Mouse (Mus musculus) kidney, adult 11 months (tissue): ENCODE measurements around the gene Pde4b.
A peak's percentile ranks its signal among the peaks of the same experiment; 100 is the strongest.

ENCODE experiments used
- DNase-seq: peaks from one replicate; pipeline ENCODE4 v3.0.0; 2022

The Pde4b gene

DNA sequence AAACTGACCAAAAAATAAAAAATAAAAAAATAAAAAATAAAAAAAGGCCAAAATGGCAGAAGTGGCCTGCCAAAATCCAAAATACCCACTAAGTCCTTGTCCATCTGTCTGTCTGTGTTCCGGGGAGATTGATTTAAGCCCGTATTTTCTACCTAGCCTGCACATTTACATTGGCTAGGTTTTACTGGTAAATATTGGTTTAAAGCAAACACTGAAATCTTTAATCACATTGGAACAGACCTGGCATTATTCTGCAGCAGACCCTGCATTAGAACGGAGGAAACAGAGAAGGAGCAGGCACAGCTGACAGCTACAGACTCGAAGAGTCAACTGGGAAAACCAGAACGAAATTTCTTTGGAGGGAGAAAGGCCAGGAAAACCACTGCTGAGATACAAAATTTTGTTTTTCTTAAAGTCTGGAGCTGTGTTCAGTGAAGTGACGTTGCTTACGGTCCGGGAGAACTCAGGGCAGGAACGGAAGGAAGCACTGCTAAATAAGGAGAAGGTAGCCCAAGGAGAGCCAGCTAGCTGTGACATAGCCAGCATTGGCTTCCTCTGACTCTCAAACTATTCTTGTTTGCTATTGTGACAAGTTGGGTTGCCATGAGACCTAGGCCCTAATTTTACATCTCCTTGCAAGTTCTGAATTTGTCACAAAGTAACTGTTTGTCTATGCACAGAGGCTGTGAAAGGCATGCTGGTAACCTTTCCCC, 470.3 kb downstream of the Pde4b start:
- DNase-seq = no peak

DNA sequence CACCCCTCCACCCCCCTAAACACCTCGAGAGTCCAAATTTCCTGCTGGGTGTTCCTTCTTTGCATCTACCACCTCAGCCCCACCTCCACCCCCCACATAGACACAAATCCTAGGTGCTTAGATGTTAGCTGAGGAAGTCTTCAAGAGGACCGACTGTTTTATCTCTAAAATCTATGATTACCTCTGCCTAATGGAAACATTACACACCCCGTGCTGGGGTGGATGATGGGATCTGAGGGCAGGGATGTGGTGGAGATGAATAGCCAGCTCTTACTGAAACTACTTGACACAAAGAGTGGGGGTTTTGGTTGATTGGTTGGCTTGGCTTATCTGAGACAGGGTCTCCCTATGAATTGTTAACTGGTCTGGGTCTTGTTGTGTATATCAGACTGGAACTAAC, 471.0 kb downstream of the Pde4b start:
- DNase-seq = no peak

DNA sequence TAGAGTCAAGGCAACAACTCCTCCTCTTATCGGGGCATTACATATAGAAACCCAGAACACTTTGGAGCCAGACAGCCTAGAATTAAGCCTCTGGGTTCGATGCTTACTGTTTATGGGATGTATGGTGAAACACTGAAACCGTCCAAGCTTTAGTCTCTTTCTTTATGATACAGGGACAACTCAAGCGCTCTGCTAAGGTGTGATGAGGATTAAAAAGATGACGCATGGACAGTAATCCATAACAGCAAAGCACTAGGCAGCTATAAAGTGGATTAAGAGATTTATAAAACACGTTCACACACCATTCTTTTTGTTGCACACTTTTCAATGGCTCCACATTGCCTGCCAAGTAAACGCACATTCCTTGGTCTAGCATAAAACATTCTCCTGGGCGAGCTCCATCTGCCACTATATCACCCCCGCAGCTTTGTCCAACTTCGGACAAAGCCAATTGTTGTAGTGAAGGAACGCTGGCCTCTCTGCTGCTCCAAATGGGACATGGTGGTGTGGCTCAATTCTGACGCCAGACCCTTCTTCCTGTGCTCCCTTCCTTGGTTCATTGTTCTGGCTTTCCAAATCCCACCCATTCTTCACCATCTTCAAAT, 473.4 kb downstream of the Pde4b start:
- no peak for DNase-seq

DNA sequence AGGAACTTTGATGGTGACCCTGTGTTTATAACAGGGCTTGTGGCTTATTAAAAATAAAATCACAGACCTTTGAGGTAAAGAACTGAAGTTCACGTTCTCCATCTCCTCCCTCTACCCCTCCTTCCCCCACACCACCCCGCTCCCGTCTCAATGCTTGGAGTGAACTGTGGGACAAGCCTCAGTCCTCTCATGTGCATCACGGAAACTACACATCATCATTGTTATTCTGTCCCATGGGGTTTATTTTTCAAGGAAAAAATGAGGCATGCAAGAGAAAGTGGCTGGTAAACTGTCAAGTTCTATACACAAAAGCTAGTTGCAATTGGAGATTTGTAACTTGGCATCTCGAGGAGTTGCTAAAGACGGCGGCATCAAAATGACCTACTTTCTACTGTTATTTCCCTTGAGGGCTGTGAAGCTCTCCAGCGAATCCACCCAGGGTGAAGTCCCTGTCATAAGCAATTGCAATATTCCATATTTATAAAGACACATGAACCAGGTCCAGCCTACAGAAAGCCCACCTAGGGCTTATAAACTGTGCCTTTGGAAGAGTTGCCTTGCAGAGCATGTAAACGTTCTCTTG, 476.0 kb downstream of the Pde4b start:
- DNase-seq = no peak

DNA sequence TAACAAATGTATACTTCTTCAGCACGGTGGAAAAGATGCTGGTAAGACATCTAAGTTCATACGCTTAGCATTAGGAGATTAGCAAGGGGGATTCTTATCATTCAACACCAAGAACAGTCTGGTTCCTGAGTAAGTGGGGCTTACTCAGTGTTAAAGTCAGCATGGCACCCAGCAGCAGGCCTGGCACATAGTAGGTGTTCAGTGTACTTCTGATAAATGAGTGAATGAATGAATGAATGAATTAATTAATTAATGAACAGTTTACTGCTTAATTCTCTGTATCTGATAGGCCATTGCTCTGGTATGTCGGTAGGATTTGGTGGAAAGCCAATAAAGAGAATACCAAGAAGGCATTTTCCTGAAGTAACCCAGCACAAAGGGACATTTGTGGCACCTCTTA, 476.9 kb downstream of the Pde4b start:
- DNase-seq = no peak

DNA sequence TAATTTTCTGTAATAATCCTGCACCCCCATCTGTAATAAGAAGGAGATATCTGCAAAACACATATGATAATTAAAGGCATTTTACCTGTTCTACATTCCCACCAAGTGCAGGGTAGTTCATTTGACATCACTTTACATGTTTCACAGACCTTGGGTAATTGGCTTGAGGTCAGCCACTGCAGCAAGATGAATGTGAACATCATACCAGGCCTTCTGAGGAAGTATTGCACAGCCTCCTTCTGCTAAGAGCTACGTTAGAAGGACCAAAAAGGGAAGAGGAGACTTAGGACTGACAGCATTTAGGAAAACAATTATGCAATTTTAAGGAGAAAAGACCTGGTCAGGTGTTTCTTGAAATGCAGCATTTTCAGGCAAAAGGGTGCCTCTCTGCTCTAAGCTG, 479.1 kb downstream of the Pde4b start:
- no peak for DNase-seq

DNA sequence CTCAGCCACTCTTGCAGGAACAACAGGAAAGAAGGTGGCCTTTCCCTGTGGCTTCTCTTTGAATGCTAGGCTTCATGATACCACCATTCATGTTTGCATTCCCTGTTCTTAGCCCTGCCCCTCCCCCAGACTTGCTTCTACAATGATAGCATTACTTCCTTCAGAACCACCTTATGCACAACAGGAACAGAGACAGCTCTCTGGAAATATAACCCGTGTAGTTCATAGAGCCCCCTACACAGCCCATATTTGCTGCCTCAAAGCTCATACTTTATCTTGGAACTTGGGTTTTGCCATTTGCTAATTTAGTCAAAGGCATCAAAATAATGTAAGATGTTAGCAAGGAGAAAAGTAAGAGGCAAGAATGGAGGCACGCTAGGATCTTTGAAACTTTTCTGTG, 479.8 kb downstream of the Pde4b start:
- no peak for DNase-seq

DNA sequence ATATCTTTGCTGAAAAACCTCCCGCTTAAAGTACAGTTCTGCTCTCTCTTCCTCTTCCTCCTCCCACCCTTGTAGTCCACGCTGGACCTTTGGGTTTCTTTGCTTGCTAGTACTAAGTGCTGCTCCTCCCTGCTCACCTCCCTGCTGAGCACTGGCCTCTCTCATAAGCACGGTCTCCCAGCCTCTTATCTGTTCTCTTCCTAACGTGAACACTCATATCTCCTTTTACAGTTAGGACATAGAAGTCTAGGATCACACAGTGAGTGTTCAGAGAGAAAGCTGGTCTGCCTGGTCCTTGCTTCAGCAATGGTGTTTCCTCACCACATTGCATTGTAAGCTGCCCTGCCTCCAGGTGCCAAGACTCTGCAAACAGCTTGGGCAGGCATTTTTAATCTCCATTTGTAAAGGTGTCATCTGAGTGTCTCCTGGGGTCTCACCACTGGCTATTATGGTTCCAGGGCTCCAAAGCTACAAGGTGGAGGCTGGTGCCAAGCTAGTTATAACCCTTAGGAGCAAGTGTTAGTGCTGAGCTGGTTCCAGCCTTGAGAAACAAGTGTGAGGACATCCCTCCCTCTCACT, 480.4 kb downstream of the Pde4b start:
- no peak for DNase-seq

DNA sequence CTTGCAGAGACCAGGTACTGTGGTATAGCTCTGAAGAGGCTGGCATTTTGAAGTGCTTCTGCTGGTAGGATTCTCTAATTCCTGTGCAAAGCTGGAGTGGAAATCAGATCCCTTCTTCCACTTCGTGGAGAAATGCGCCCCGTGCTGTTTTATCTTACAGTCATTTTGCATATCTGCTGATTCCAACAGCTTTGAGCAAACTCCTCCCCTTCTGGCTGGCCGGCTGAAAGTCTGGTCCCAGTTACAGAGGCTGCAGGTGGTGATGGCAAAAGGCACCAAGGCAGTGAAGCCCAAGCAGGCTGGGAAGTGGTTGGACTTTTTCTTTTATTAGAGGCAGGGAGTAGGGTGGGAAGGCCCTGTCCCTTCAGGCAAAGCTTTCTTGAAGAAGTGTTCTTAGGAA, 481.2 kb downstream of the Pde4b start:
- DNase-seq = peak; percentile 75

DNA sequence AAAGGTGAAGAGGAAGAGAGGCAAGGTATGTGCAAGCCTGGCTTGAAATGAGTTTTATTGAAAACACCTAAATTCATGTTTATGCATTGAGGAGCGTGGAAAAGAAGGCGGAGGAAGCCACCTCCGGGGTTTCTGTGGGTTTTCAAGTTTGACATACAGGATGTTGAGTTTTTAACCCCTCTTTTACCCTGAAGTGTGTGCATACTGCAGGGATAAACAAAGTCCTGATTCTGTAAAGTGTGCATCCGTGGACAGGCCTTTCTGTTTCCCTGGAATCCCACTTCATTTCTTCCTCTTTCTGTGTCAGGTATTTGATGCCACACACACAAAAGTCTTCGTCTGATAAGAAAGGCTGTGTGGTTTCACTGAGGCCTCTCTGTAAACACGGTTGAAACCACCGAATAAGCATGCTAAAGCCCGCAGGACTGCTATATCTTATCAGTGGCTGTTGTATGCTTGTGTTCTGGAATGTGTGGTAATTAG, 481.8 kb downstream of the Pde4b start:
- DNase-seq = no peak

DNA sequence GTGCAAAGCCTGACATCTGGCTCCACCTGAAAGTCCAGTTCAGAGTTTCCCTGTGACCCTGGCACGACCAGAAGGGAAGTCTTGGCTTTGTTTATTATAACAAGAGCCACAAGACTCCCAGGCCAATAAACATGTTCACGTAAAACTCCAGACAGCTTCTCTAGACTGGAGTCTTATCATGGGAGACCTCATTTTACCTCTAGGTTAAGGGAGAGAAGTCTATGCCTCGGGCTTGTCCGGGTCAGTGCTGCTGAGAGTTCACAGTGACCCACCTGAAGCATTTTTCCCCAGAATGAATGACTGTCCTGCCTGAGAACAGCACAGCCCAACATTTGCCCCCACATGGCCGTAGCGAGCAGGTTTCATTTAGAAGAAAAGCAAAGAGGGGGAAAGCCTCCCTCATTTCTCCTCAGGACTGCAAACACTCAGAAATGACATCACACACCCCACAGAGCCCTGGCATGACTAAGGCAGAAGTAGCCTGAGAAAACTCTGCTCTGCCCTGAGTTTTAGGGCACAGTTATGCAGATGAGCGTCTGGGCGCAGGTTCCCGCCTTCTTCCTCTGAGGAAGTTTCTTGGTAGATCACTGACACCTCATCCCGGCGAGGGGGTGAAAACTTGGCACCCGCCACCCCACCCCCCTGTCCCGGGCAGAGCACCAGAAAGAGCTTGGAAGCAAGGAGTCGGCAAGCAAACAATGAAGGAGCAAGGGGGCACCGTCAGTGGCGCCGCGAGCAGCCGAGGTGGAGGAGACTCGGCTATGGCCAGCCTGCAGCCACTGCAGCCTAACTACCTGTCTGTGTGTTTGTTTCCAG, 482.8 kb downstream of the Pde4b start:
- peak; percentile 74 for DNase-seq

DNA sequence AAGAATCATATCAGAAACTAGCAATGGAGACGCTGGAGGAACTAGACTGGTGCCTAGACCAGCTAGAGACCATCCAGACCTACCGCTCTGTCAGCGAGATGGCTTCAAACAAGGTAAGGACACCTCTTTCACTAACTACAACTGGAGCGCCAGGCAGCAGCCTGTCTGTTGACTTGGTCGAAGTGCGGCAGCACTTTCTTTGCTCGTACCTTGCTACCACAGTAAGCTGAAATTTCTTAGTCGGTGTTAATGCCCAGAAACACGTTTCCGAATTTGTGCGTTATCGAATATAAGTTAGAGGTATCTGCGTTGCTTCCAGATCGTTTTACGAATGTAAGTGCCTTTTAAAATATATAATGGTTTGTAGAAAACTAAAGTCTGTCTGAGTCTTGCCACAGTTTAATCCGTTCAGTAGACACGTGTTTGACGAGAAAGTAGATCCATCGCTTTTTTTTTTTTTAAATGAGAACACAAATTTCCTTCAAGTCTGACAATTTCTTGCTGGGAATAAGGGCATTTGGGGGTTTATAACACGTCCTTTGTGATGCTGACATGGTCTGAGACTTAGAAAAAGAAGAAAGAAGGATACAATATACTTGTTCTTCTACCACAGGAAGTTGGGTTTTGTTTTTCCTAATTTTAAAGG, 483.5 kb downstream of the Pde4b start:
- no peak for DNase-seq

DNA sequence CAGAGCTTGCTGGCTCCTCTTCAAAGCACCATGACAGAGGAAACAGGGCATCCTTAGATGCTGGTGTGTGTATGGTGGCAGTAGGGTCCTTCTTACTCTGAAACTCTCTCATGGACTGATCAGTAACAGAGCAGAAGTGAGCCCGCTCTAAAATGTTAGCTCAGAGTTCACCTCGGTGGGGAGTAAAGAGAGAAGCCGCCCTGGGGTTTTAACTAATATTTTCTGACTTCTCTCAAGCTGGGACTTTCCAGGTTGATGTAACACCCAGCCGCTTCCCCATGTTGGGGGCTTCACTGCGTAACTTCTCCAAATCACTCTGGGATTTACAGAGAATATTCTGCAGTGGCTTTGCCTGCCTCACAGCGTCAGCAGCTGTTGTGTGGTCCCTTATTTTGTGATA, 484.7 kb downstream of the Pde4b start:
- DNase-seq = no peak

DNA sequence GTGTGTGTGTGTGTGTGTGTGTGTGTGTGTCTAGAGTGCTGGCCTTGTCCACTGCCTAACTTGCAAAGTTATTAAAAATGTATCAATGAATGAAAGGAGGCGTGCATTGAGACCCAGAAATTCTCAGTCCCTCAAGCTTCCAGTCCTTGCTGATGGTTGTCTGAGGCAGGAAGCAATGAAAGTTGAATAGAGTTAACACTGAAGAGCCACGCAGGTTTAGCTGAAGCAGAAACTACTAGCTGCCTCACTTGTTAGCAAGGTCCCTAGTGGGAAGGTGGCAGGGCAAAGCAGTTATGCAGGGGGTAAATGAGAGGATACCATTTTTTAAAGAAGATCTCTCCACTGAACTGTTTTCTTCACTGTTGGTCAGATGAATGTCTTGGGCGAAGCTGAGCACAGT, 485.2 kb downstream of the Pde4b start:
- DNase-seq = no peak

DNA sequence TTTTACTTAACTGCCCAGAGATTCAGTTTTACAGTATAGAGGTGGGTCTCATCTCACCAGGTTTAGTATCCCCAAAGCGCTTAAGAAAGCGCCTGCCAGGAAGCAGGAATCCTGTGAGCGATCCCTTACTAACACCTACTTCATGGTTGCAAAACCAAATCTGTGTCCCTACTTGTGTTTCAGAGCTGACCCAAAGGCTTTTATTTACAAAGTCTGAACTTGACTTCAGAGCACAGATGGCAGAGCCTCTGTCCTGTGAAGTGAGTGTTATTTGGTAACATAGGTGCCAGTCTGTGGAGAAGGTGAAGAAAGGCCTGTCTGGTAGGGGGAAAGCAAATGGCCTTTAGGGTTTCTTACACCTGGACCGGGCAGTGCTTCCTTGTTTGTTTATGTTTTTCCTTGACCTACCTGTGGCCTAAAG, 486.0 kb downstream of the Pde4b start:
- no peak for DNase-seq

DNA sequence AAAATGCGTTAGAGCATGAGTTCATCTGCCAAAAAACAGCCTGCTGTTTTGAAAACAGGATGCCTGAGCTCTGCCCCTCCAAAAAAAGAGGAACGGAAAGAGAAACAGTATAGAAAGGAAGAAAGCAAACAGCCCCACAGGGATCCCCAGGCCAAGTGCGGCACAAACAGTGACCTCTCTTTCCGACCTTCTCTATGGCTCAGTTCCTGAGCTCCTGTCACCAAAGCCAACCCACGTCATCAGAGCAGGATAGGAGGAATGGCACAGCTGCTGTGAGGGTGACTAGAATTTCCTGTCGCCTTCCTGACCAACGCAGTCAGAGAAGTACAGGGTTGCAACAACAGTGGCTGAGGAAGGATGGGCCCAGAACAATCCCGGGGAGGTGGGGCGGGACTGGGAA, 486.9 kb downstream of the Pde4b start:
- DNase-seq = no peak

DNA sequence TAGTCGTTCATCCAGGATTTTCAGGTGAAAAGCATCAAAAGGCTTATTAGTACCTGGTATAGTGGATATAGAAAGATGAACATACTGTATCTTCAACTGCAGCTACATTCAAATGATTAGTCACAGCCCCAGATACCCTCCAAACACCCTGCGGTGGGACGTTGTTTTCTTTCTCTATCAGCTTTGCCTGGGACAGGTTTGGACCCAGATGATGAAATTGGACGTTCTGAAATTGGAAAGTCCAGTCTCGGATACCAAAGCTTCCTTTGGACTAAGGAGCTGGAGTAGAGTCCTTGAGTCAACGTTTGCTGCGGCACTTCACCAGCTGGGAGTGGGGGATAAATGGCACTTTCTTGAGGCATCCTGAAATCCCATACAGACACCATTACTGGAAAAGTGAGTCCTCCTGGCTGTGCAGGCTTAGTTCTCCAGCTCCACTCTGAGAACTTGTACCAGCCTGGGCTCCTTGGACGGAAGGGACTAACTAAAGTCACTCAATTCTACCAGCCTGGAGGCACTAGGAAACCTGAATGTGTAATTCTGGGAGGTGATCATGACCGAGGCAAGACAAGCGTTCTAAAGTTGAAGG, 487.4 kb downstream of the Pde4b start:
- no peak for DNase-seq

DNA sequence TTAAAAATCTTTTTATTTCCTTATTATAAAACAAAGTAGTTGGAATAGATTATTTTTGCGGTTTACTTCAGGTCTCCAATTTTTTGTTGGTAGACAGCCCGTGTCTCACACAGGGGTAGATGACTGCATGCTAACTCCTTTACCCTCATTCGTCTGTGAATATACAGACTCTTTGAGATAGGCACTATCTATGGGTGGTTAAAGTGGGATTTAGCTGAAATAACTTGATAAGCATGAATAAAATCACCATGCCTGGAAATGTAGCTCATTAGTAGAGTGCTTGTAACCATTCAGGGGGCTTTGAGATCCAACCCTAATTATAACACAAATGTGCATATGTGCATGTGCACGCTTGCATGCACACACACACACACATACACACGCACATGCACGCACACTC, 488.8 kb downstream of the Pde4b start:
- DNase-seq = no peak

DNA sequence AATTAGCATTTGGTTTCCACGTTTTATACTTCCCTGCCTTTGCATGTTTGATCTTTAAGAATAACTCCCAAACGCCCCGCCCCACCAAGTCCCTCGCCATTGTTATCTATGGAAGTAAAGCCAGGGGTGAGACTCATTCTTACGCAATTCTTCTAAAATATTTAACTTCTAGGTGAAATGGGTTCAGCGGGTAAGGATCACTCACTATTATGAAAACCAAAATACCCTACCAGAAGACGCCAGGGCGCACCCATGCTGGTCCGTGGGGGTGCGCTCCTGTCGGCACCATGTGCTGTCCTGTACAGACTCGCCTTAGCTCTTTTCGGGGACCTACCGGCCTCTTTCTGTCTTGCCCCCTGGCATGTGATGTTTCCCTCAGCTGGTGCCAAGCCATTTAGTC, 490.3 kb downstream of the Pde4b start:
- no peak for DNase-seq

DNA sequence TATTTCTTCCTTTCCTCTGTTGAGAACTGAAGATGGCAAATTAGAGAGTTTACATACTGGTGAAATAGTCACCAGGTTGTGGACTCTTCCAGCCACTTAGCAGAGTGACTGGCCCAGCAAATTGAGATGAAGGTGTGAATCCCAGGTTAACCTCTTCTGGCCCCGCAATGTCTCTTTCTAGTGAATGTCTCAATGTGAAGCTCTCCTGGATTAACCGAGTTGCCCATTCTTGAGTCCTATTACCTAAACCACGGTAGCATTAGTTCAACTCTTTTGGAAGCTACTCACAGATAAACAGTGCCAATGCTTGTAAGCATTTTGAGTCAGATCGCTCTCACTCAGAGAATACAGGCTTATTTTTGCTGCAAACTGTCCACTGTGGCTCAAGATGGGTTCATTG, 491.7 kb downstream of the Pde4b start:
- no peak for DNase-seq

DNA sequence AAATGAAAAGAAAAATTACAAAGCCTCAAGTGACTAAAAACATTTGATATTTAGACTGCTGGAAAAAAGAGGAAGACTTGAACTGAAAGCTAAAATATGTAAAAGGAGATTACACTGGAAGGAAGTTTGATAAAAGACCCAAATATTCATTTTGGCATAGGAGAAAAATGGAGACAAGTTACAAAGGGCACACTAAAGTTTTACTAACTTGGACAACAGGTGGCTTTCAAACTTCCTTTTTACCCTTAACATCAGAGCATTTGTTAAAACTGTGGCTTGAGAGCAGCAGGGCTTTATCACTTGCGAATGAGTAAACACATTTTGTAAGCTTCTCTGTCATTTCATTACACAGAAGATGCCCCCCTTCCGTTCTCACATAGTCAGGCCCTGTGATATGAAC, 492.4 kb downstream of the Pde4b start:
- DNase-seq = no peak

DNA sequence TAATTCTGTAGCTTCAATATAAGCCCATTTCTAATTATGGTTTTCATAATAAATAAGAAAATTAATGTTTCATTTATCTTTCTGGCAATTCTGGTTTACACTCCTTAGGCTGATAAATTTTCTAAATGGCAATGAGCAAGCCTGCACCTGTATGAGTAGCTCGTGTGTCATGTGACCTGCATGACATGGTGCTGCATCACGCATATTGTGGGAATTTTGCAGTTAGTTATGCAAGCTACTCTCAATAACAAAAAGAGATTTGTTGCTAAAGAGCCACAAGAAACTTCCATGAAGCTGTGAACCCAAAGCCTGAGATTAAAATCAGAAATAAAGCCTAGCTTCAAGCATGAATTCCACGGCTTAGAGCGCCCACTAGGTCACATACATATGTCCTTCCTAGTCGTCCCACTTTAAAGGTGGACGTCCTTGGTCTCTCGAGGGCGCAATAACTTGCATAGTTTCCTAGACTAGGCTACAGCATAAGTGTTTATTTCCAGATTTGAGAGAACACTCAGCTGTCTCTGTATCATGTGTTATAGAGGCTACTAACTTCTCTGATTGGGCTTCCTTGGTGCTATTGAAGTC, 494.9 kb downstream of the Pde4b start:
- DNase-seq = no peak
